Mouse (Mus musculus): ENCODE measurements around the gene Ccl2.

Ccl2 gene

GRCm38 (mm10) chr11:82034446-82034845, 925 bp upstream of the Ccl2 start:
- DNase-seq (ENCODE audit: low spot score in 2 of 2), result no peak

- no peak for DNase-seq (ENCODE audit: low spot score in 2 of 2)
Measured at GRCm38 (mm10) chr11:82035857-82036256, 486 bp downstream of the Ccl2 start.

GRCm38 (mm10) chr11:82038535-82038934, 3.2 kb downstream of the Ccl2 start, which contains the start of gene Gm17268:
Gene Gm17268 (minus strand): TSS chr11:82038562.
- no peak for DNase-seq (ENCODE audit: low spot score in 2 of 2)

- no peak for DNase-seq (ENCODE audit: low spot score in 2 of 2)
Measured at GRCm38 (mm10) chr11:82039132-82039660, 3.8 kb downstream of the Ccl2 start.

GRCm38 (mm10) chr11:82041671-82042080, 6.3 kb downstream of the Ccl2 start:
- no peak for DNase-seq (ENCODE audit: low spot score in 2 of 2)

GRCm38 (mm10) chr11:82045471-82045870, 10.1 kb downstream of the Ccl2 start, which contains the start of gene Ccl7:
Gene Ccl7 (plus strand): TSS chr11:82045712.
- DNase-seq (ENCODE audit: low spot score in 2 of 2), result peak in 1 of 2 experiments; percentile 4

- DNase-seq (ENCODE audit: low spot score in 2 of 2), result peak; percentile 28 to 33
Measured at GRCm38 (mm10) chr11:82047746-82048415, 12.5 kb downstream of the Ccl2 start.

GRCm38 (mm10) chr11:82053849-82054248, 18.5 kb downstream of the Ccl2 start:
- DNase-seq (ENCODE audit: low spot score in 2 of 2), result no peak

GRCm38 (mm10) chr11:82057646-82058045, 22.3 kb downstream of the Ccl2 start, which contains the start of gene Ccl11:
Gene Ccl11 (plus strand): TSS chr11:82057823.
- no peak for DNase-seq (ENCODE audit: low spot score in 2 of 2)

GRCm38 (mm10) chr11:82062226-82062625, 26.9 kb downstream of the Ccl2 start:
- no peak for DNase-seq (ENCODE audit: low spot score in 2 of 2)

GRCm38 (mm10) chr11:82063454-82063853, 28.1 kb downstream of the Ccl2 start:
- no peak for DNase-seq (ENCODE audit: low spot score in 2 of 2)

- no peak for DNase-seq (ENCODE audit: low spot score in 2 of 2)
Measured at GRCm38 (mm10) chr11:82066953-82067571, 31.7 kb downstream of the Ccl2 start.

GRCm38 (mm10) chr11:82071076-82071475, 35.7 kb downstream of the Ccl2 start:
- DNase-seq (ENCODE audit: low spot score in 2 of 2), result no peak

GRCm38 (mm10) chr11:82072374-82072773, 37.0 kb downstream of the Ccl2 start:
- no peak for DNase-seq (ENCODE audit: low spot score in 2 of 2)

- no peak for DNase-seq (ENCODE audit: low spot score in 2 of 2)
Measured at GRCm38 (mm10) chr11:82072984-82073383, 37.6 kb downstream of the Ccl2 start.

GRCm38 (mm10) chr11:82073686-82074085, 38.3 kb downstream of the Ccl2 start:
- no peak for DNase-seq (ENCODE audit: low spot score in 2 of 2)

GRCm38 (mm10) chr11:82077031-82077430, 41.7 kb downstream of the Ccl2 start:
- no peak for DNase-seq (ENCODE audit: low spot score in 2 of 2)

GRCm38 (mm10) chr11:82078136-82078730, 42.9 kb downstream of the Ccl2 start:
- no peak for DNase-seq (ENCODE audit: low spot score in 2 of 2)

GRCm38 (mm10) chr11:82080865-82081264, 45.5 kb downstream of the Ccl2 start:
- no peak for DNase-seq (ENCODE audit: low spot score in 2 of 2)

- no peak for DNase-seq (ENCODE audit: low spot score in 2 of 2)
Measured at GRCm38 (mm10) chr11:82084360-82084759, 49.0 kb downstream of the Ccl2 start.

Data from cerebellum, postnatal 4 days (tissue).